Mouse (Mus musculus) embryonic fibroblast, embryonic 13.5 days (primary cell): Measurements from ENCODE around the gene Gper1. TPM values are rescaled to one million over a fixed set of nuclear protein-coding genes. Genes with fewer than 3 reads are reported as not detected.
"Not testable (repeated sequence)": the region's sequence is repeated elsewhere in the genome, so short reads cannot be mapped to it uniquely, and the experiment has no call there.

Source experiments
- H3K27ac ChIP-seq: 2 replicates; pipeline ENCODE4 v1.5.1; 2012; ENCODE audit warnings: low read length, control low read depth, inconsistent platforms; ENCODE audit not compliant: insufficient read depth
- H3K4me1 ChIP-seq: 2 replicates; pipeline ENCODE4 v1.6.1; 2011; ENCODE audit warnings: low read length; ENCODE audit not compliant: control insufficient read depth, insufficient read depth
- H3K4me3 ChIP-seq: 2 replicates; pipeline ENCODE4 v1.5.1; 2011; ENCODE audit warnings: mild to moderate bottlenecking, control low read depth, low read length; ENCODE audit not compliant: insufficient read depth
- CTCF ChIP-seq: IDR thresholded peaks from 2 replicates; pipeline ENCODE4 v1.5.1; 2011; ENCODE audit warnings: mild to moderate bottlenecking, control low read depth, low read length, moderate library complexity, borderline replicate concordance; ENCODE audit not compliant: insufficient read depth
- POLR2A ChIP-seq: IDR thresholded peaks from 2 replicates; pipeline ENCODE4 v1.6.1; 2011; ENCODE audit warnings: low read depth, mild to moderate bottlenecking, control low read depth, low read length, moderate library complexity
- polyA plus RNA-seq: library from polyadenylated mRNA; stranded (reverse); fragments of >200 nt; gene quantifications from 2 replicates; pipeline ENCODE4 v1.2.4, GENCODE M21; 2011; ENCODE audit warnings: low read depth; ENCODE audit not compliant: missing spikeins, insufficient read length

Gper1 gene
- polyA plus RNA-seq, 1 experiment, result 7.1 TPM

- Histone ChIP-seq H3K4me3 (no peak overlapping the region), H3K27ac (no peak overlapping the region), H3K4me1 (peaks cover 16% of the 10 kb centered on the region)
- TF ChIP-seq POLR2A (no peak), CTCF (no peak)
Measured at GRCm38 (mm10) chr5:139381586-139382513, 41.1 kb upstream of the Gper1 start.

DNA sequence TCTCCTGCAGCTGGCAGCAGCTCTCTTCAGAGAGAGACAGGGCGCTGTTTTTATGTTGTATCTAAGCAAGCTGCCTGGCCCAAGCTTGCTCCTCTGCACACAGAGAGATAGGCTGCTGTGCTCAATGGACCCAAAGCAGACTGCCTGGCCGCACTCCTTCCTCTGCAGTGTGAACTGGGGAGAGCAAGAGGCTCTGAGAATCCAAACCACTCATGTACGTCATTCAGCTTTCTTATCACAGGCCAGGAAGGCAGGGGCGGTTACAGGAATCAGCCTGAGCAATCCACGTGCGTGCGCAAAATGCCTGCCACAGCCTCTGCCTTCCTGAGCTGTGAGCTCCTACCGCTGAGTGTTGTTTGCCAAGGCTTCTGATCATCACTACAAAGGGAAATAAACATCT is 40.2 kb upstream of the Gper1 start:
- peaks cover 11% of the 10 kb centered on the region; the same call in 1 of the 2 replicates for H3K4me1 ChIP-seq
- TF ChIP-seq POLR2A, result no peak
- TF ChIP-seq CTCF, result no peak
- no peak overlapping the region for H3K27ac ChIP-seq
- no peak overlapping the region for H3K4me3 ChIP-seq

- TF ChIP-seq CTCF (no peak), POLR2A (no peak)
- peaks cover 7% of the 10 kb centered on the region; the same call in 1 of the 2 replicates for H3K4me1 ChIP-seq
Measured at GRCm38 (mm10) chr5:139383234-139383633, 39.7 kb upstream of the Gper1 start.

DNA sequence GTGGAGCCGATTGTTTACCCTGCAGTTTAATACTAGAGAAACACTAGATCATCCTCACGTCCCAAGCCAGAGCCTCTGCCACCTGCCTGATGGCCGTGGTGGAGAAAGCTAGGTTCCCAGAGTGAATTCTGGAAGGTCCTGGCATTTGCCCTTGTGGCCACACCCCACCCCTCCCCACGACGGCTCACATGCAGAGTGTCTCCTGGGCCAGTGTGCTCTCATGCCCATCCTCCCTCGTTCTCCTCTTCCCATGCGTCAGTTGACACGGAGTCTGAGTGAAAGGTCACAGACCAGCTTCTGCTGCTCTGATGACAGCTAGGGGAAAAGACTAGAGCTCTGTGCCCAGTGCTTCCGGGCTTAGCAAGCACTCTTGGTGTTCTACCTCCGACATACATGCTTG is 38.4 kb upstream of the Gper1 start:
- no peak for TF ChIP-seq CTCF
- TF ChIP-seq POLR2A, result no peak
- no peaks in the 10 kb centered on the region for H3K4me1 ChIP-seq
- H3K4me3 ChIP-seq, result no peak overlapping the region
- no peak overlapping the region for H3K27ac ChIP-seq

More at GRCm38 (mm10) chr5:139383234-139383633, 39.7 kb upstream of the Gper1 start:
- Histone ChIP-seq H3K27ac (no peak overlapping the region), H3K4me3 (no peak overlapping the region)

GRCm38 (mm10) chr5:139386047-139386446 is 36.9 kb upstream of the Gper1 start:
- Histone ChIP-seq H3K4me1 (no peaks in the 10 kb centered on the region), H3K4me3 (no peak overlapping the region), H3K27ac (no peak overlapping the region)
- no peak for TF ChIP-seq POLR2A
- TF ChIP-seq CTCF, result no peak

- no peak for TF ChIP-seq POLR2A
- TF ChIP-seq CTCF, result no peak
Measured at GRCm38 (mm10) chr5:139387329-139388194, 35.4 kb upstream of the Gper1 start.

DNA sequence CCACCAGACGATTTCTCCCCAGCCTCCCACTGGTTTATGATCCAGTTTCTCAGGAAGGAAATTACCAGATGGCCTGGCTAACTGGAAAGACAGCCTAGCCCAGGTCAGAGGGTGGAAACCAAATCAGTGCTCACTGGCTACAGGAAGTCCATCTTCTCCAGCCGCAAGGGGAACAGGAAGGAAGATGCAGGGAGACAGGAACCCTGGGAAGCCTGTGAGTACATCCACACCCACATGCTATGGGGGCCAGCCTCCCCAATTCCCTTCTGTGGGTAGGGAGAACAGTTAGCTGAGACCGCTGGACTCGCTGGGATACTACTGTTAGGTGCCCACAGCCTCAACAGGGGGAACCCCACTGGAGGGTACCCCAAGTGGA is 34.8 kb upstream of the Gper1 start:
- no peak overlapping the region for H3K27ac ChIP-seq
- H3K4me1 ChIP-seq, result no peaks in the 10 kb centered on the region
- no peak overlapping the region for H3K4me3 ChIP-seq
- no peak for TF ChIP-seq POLR2A
- TF ChIP-seq CTCF, result no peak

More at GRCm38 (mm10) chr5:139387329-139388194, 35.4 kb upstream of the Gper1 start:
- Histone ChIP-seq H3K27ac (no peak overlapping the region), H3K4me3 (no peak overlapping the region), H3K4me1 (no peaks in the 10 kb centered on the region)

DNA sequence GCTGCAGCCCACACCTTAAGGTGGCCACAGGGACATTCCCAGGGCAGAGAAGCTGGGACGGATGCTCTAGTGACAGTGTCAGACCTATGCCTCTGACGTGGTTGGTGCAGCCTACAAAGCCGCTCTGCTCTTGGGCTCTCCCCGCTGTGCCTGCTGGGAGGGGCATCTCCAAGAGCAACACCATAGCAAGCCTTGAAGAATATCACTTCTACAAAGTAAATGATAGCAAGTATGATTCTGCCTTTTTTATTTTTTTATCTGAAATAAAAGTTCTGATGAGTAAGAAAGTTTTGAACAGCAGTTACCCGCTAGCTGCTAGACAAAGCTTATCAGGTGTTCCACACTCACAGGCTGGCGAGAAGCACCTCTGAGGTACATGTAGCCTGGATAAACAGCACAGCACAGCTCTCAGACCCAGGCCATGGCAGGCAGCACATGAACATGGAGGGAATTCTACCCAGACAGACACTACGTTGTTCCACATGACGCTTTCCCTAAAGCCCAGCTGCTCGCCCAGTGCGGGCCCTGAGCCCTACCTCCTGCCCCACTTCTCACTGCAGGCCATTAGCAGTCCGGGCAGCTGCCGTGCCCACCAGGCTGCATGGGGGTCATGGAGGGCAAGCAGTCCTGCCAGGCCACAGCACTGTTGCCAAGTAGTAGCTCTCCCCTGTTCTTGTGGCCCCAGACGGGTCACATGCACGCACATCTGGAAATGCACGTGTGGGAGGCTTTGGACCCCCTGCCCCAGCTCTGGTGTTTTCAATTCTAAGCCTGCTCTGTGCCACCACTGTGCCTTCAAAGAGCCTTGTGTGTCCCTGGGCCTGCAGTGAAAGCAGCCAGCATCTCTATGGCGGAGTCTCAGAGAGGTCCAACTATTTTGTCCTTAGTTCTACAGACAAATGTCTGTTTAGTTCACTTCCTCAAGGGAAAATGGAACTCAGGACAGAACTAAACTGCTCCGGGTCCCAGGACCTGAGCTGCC is 34.0 kb upstream of the Gper1 start:
- no peaks in the 10 kb centered on the region for H3K4me1 ChIP-seq
- H3K4me3 ChIP-seq, result no peak overlapping the region
- TF ChIP-seq POLR2A (no peak), CTCF (no peak)
- H3K27ac ChIP-seq, result no peak overlapping the region

DNA sequence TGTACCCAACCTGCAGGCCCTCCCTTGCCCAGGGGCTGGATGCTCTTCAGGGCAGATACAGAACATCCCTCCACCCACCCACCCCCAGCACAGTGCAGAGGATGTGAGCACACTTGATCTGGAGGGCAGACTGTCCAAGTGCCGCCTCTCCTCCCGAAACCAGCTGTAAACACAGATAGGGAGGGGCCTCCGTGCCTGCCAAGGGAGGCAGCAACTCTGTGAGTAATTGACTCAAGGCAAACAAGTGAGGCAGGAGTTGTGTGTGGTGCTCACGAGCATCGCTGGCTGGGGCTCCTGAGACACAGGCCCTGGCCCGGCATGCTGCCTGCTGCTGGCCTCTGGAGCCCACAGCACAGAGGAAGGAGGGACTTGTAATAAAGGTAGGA is 33.3 kb upstream of the Gper1 start:
- no peak for TF ChIP-seq POLR2A
- no peak for TF ChIP-seq CTCF
- Histone ChIP-seq H3K4me3 (no peak overlapping the region), H3K4me1 (no peaks in the 10 kb centered on the region)

GRCm38 (mm10) chr5:139390324-139391119 is 32.4 kb upstream of the Gper1 start:
- not testable (repeated sequence) for H3K4me3 ChIP-seq, H3K27ac ChIP-seq, H3K4me1 ChIP-seq

More for the DNA sequence above, 33.3 kb upstream of the Gper1 start:
- H3K27ac ChIP-seq, result no peak overlapping the region
